Mouse (Mus musculus): ENCODE data around the gene Ccl2. TPM values are rescaled to one million over a fixed set of nuclear protein-coding genes. Genes with fewer than 3 reads are reported as not detected.
A peak's percentile ranks its signal among the peaks of the same experiment; 100 is the strongest.

The Ccl2 gene
- total and polyA plus RNA-seq, 2 experiments from 2014 or later = 1.5 TPM; not detected in 1

DNA sequence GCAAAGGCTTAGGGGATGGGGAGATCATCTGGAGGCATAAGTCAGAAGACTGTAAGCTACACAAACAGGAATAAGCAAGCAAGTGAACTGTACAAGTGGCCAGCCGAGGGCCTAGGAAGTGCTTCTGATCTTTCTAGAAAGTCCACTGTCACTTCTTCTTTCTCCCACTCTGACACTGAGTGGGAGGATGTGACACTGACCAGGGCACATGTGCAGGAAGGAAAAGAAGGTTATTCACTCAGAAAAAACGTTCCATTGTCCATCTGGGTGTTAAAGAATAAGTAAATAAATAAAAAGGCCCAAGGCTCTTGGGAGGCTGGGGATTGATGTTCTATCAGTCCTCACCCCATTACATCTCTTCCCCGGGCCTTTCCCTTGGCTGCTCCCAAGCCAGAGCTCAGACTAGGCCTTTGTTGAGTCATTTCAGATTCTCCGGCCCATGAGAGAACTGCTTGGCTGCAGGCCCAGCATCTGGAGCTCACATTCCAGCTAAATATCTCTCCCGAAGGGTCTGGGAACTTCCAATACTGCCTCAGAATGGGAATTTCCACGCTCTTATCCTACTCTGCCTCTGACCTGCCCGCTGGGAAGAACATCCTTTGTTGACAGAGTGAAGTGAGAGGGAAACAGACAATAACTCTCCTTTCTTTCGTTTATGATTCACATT, 2.6 kb upstream of the Ccl2 start:
- H3K27ac ChIP-seq = no peak overlapping the region
- no peaks in the 10 kb centered on the region for H3K27me3 ChIP-seq (ENCODE audit: insufficient read depth, low read length)
- ATAC-seq (no peak), DNase-seq (ENCODE audit: low spot score) (peak; percentile 60)
- H3K9ac ChIP-seq (replicated peaks; ENCODE audit: low read length) = no peak overlapping the region
- H3K9me3 ChIP-seq (ENCODE audit: low read length) = no peaks in the 10 kb centered on the region
- H3K4me1 ChIP-seq (ENCODE audit: insufficient read depth, low read length) = peaks cover 9% of the 10 kb centered on the region; the same call in 1 of the 2 replicates
- no peak overlapping the region for H3K4me3 ChIP-seq (ENCODE audit: low read length)
- H3K4me2 ChIP-seq (ENCODE audit: low read depth, low read length) = no peak overlapping the region
- H3K36me3 ChIP-seq (ENCODE audit: insufficient read depth, low read length) = no peaks in the 10 kb centered on the region
- 28% methylated on average over 8 of the region's 8 CpGs for WGBS
- TF ChIP-seq CTCF (IDR thresholded peaks at IDR 0.05; ENCODE audit: low read depth) = no peak

DNA sequence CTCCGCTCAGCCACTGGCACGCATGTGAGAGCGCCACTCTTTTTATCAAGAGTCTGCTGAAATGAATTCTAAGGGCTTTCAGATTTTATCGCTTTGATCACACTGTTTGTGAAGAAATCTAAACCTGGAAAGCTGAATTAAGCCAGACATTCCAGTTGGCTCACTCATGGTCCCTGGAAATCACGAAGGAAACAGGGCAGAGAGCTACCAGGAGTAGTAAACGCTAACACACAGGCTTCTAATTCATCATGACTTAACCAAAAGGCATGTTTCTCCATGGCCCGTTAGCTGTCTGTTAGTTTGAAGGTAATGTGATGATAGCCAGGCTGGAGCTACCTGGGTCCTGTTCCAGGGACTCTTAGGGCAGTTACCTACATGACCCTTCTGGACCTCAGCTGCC, 925 bp upstream of the Ccl2 start:
- TF ChIP-seq CTCF (IDR thresholded peaks at IDR 0.05; ENCODE audit: low read depth) = no peak
- no peak overlapping the region for H3K4me3 ChIP-seq (ENCODE audit: low read length)
- H3K4me2 ChIP-seq (ENCODE audit: low read depth, low read length) = no peak overlapping the region
- DNase-seq (ENCODE audit: low spot score) = no peak
- H3K9ac ChIP-seq (replicated peaks; ENCODE audit: low read length) = no peak overlapping the region
- no peaks in the 10 kb centered on the region for H3K36me3 ChIP-seq (ENCODE audit: insufficient read depth, low read length)
- no peaks in the 10 kb centered on the region for H3K9me3 ChIP-seq (ENCODE audit: low read length)
- H3K27me3 ChIP-seq (ENCODE audit: insufficient read depth, low read length) = no peaks in the 10 kb centered on the region
- WGBS = 91% methylated on average over 7 of the region's 7 CpGs
- no peak for ATAC-seq
- peaks cover 9% of the 10 kb centered on the region; the same call in 1 of the 2 replicates for H3K4me1 ChIP-seq (ENCODE audit: insufficient read depth, low read length)
- no peak overlapping the region for H3K27ac ChIP-seq

DNA sequence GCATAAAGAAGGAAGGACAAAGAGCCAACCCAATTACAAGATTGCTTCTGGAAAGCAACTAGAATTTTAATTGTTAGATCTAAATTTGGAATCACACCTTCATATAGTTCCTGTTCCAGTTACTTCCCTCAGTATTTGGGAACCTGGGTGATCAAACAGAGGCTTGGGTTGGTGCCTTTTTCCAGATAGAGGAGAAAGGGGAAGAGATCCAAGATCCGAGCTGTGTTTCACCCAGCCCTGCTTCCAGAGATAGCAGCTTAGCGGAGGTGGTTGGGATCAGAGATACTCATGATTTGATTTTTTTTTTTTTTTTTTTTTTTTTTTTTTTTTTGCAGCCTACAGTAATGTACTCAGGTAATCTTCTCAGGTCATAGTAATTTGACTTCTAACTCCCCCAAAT, 486 bp downstream of the Ccl2 start:
- peaks cover 9% of the 10 kb centered on the region; the same call in 1 of the 2 replicates for H3K4me1 ChIP-seq (ENCODE audit: insufficient read depth, low read length)
- H3K4me3 ChIP-seq (ENCODE audit: low read length) = no peak overlapping the region
- H3K4me2 ChIP-seq (ENCODE audit: low read depth, low read length) = no peak overlapping the region
- TF ChIP-seq CTCF (IDR thresholded peaks at IDR 0.05; ENCODE audit: low read depth) = no peak
- no peak overlapping the region for H3K27ac ChIP-seq
- H3K27me3 ChIP-seq (ENCODE audit: insufficient read depth, low read length) = no peaks in the 10 kb centered on the region
- no peak for DNase-seq (ENCODE audit: low spot score)
- ATAC-seq = no peak
- H3K9ac ChIP-seq (replicated peaks; ENCODE audit: low read length) = no peak overlapping the region
- H3K36me3 ChIP-seq (ENCODE audit: insufficient read depth, low read length) = no peaks in the 10 kb centered on the region
- H3K9me3 ChIP-seq (ENCODE audit: low read length) = no peaks in the 10 kb centered on the region
- WGBS = 87% methylated on average over 2 of the region's 2 CpGs

DNA sequence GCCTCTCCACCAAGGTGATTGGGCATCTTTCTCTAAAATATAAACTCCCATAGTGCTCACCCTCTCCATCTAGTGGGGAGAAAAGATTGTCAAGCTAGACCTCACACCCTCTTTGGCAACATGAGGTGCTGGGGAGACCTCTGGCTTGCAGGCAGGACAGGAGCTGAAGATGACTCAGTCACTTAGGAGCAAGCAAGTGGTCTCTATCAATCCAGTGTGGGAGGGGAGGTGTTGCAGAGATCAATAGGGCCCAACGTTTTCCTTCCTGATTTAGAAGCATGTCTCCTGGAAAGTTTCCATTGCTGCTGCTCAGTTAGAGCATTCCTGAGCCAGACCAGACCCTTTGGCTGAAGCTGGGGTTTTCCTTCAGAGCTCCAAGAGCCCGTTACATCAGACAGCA, 3.2 kb downstream of the Ccl2 start, which contains the start of gene Gm17268:
Gm17268 (minus strand) TSS at position 28 of the 400 bp plus-strand sequence.
- Histone ChIP-seq H3K4me3 (ENCODE audit: low read length) (no peak within 1 kb of the TSS), H3K4me2 (ENCODE audit: low read depth, low read length) (no peak within 1 kb of the TSS), H3K9ac (replicated peaks; ENCODE audit: low read length) (no peak within 1 kb of the TSS), H3K4me1 (ENCODE audit: insufficient read depth, low read length) (0 out of 2 replicates have a peak, but pooled peaks cover 5% of the 10 kb centered on the region), H3K9me3 (ENCODE audit: low read length) (no peaks in the 10 kb centered on the region), H3K27me3 (ENCODE audit: insufficient read depth, low read length) (no peaks in the 10 kb centered on the region), H3K36me3 (ENCODE audit: insufficient read depth, low read length) (no peaks in the 10 kb centered on the region), H3K27ac (no peak within 1 kb of the TSS)
- no peak for DNase-seq (ENCODE audit: low spot score)
- 49% methylated on average over 2 of the region's 2 CpGs for WGBS
- TF ChIP-seq CTCF (IDR thresholded peaks at IDR 0.05; ENCODE audit: low read depth) = peak; percentile 25; the same call in 1 of the 2 replicates
- ATAC-seq = no peak

DNA sequence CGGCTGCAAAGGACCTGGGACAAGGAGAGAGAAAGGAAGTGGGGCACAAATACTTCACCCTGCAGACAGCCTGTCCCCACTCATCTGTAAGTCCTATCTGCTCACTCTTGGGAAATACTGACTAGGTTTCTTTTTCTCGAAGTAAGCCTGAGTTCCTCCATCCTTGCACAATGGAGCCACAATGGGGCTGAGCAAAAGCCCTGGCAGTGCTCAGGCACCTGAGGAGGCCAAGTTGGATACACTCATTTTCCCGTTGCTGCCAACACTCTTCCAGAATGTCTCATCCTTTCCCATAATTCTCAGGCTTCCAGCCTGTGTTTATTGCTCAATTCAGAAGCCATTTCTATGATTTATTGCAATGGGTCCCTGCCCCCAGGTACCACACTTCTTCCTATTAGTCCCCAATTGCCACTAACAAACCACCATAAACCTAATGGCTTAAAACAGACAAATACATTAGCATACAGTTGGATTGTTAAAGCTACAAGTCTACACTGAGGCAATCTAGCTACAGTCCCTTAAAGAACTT, 3.8 kb downstream of the Ccl2 start:
- Histone ChIP-seq H3K4me2 (ENCODE audit: low read depth, low read length) (no peak overlapping the region), H3K27ac (no peak overlapping the region), H3K27me3 (ENCODE audit: insufficient read depth, low read length) (no peaks in the 10 kb centered on the region), H3K4me1 (ENCODE audit: insufficient read depth, low read length) (0 out of 2 replicates have a peak, but pooled peaks cover 5% of the 10 kb centered on the region), H3K36me3 (ENCODE audit: insufficient read depth, low read length) (no peaks in the 10 kb centered on the region), H3K9ac (replicated peaks; ENCODE audit: low read length) (no peak overlapping the region), H3K9me3 (ENCODE audit: low read length) (no peaks in the 10 kb centered on the region), H3K4me3 (ENCODE audit: low read length) (no peak overlapping the region)
- 68% methylated on average over 3 of the region's 3 CpGs for WGBS
- DNase-seq (ENCODE audit: low spot score) (no peak), ATAC-seq (no peak)
- no peak for TF ChIP-seq CTCF (IDR thresholded peaks at IDR 0.05; ENCODE audit: low read depth)

DNA sequence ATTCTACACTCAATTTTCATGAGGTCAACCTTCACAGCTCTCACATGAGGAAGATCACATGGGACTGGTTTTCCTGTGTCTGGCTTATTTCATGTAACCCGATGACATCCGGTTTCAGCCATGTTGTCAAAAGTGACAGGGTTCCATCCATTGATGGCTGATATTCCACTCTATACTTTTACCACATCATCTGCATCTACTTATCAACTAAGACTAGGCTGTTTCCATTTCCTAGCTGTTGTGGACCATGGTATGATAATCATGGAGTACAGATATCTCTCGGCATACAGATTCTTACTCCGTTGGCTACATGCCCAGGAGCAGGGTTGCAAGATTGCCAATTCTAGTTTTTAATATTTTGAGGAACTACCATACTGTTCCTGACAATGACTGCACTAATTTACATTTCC, 6.3 kb downstream of the Ccl2 start:
- Histone ChIP-seq H3K9ac (replicated peaks; ENCODE audit: low read length) (no peak overlapping the region), H3K27me3 (ENCODE audit: insufficient read depth, low read length) (no peaks in the 10 kb centered on the region), H3K36me3 (ENCODE audit: insufficient read depth, low read length) (no peaks in the 10 kb centered on the region), H3K27ac (no peak overlapping the region), H3K9me3 (ENCODE audit: low read length) (no peaks in the 10 kb centered on the region), H3K4me1 (ENCODE audit: insufficient read depth, low read length) (no peaks in the 10 kb centered on the region), H3K4me2 (ENCODE audit: low read depth, low read length) (no peak overlapping the region), H3K4me3 (ENCODE audit: low read length) (no peak overlapping the region)
- no peak for TF ChIP-seq CTCF (IDR thresholded peaks at IDR 0.05; ENCODE audit: low read depth)
- 73% methylated on average over 4 of the region's 4 CpGs for WGBS
- no peak for DNase-seq (ENCODE audit: low spot score)
- no peak for ATAC-seq

DNA sequence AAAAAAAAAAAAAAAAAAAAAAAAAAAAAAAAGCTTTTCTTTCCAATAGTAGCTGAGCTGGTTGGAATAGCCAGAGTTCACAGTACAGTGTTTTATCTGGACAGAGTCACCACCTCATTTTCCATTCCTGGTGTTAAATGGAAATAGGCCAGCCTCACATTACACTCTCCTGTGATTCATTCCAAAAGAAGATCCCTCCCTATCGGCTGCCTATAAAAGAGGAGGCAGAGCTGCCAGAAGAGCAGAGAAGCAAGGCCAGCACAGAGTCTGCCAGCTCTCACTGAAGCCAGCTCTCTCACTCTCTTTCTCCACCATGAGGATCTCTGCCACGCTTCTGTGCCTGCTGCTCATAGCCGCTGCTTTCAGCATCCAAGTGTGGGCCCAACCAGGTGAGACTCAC, 10.1 kb downstream of the Ccl2 start, which contains the start of gene Ccl7:
Ccl7 (plus strand) TSS at position 242 of the 400 bp plus-strand sequence.
- no peaks in the 10 kb centered on the region for H3K4me1 ChIP-seq (ENCODE audit: insufficient read depth, low read length)
- no peaks in the 10 kb centered on the region for H3K9me3 ChIP-seq (ENCODE audit: low read length)
- no peak within 1 kb of the TSS for H3K27ac ChIP-seq
- TF ChIP-seq CTCF (IDR thresholded peaks at IDR 0.05; ENCODE audit: low read depth) = no peak
- ATAC-seq (no peak), DNase-seq (ENCODE audit: low spot score) (peak; percentile 36)
- no peak within 1 kb of the TSS for H3K9ac ChIP-seq (replicated peaks; ENCODE audit: low read length)
- 58% methylated on average over 3 of the region's 3 CpGs for WGBS
- H3K27me3 ChIP-seq (ENCODE audit: insufficient read depth, low read length) = no peaks in the 10 kb centered on the region
- no peaks in the 10 kb centered on the region for H3K36me3 ChIP-seq (ENCODE audit: insufficient read depth, low read length)
- no peak within 1 kb of the TSS for H3K4me3 ChIP-seq (ENCODE audit: low read length)
- H3K4me2 ChIP-seq (ENCODE audit: low read depth, low read length) = no peak within 1 kb of the TSS
